Mouse (Mus musculus) c-Kit-positive CD71-negative TER-119-negative erythroid progenitor cells, embryonic 14.5 days (primary cell): ENCODE measurements around the gene Ier3.
"Not testable (repeated sequence)": the region's sequence is repeated elsewhere in the genome, so short reads cannot be mapped to it uniquely, and the experiment has no call there.

Experiments used
- DNase-seq: peaks from one replicate; pipeline ENCODE4 v3.0.0-alpha.2; 2013; ENCODE audit warnings: low read depth

Gene Ier3

DNA sequence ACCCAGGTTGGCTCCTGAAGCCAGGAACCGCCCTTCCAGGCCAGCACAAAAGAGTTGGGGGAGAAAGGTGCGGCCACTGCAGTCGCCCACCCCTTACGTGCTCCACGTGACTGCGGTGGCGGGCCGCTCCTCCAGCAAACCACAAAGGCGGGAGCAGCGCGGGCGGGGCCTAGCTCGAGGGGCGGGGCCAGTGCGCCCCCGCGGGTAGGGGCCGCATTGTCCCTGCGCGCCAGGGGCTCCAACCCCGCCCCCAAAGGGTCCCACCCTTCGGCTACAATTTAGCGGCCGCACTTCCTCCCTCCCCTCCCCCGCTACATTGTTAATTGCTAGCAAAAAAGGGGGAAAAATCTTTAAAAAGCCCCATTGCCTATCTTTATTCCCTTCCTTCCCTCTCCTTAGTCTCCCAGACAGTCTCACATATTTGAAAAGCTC is 15.5 kb downstream of the Ier3 start:
- peak; percentile 83 for DNase-seq

DNA sequence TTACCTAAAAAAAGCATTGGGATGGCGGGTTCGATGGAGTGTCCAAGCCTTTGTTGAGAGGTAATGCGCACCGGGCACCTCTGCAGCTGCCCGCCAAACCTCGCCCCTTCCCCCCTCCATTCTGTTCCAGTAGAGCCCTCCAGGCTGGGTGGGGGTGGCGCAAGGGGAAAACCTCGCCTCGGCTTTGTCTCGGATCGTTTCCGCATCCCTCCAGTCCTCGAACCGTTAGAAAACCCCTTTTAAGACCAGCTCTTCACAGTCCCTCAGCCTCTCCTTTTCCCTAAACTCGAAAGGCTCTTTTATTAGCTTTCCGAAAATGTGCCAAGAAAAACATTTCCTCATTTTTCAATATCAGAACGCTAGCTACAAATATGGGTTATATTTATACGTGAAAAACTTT is 16.0 kb downstream of the Ier3 start:
- DNase-seq = no peak

DNA sequence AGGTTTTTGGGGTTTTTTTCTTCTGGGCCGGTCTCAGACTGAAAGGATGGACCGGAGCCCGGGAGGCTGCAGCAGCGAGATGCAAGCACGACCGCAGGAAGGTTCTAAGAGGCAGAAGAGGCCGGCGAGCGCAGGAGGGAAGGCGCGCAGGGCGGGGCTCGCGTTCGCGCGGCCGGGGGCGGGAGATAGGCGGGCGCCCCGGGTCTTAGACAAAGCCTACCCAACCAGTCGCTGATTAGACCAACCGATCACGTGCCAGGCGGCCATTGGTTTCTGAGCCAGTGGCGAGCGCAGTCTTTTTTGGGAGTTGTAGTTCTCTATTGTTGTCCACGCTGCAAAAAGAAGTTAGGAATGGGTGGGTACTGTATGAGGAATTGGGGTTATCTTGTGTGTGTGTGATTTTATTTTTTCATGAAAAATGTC is 16.6 kb downstream of the Ier3 start, which contains the start of gene Tubb5:
TSS of gene Tubb5 (minus strand) at position 185 of the 423 bp plus-strand sequence.
- DNase-seq = peak; percentile 95

DNA sequence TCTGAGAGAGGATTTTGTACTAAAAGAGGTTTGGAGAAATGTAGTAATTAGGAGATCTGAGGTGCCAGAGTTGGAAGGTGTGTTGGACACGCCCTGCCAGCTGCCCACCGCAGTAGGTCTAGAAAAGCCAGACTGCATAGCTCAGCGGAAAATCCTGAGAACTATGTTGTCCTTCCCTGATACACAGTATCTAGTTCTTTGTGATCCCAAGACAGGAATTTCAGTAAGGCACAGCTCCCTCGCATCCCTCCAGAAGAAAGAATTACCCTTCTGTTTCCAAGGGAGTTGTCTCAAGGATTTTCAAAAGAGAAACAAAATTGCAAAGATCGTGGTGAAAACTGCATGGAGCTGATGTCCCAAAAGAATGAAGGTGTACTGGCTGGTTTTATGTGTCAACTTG is 17.1 kb downstream of the Ier3 start:
- no peak for DNase-seq

DNA sequence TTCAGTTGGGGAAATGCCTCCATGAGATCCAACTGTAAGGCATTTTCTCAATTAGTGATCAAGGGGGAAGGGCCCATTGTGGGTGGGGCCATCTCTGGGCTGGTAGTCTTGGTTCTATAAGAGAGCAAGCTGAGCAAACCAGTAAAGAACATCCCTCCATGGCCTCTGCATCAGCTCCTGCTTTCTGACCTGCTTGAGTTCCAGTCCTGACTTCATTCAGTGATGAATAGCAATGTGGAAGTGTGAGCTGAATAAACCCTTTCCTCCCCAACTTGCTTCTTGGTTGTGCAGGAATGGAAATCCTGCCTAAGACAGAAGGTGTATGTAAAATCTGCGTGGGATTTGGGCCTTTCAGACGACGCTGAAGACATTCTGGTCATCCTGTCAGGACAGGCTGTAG is 17.5 kb downstream of the Ier3 start:
- not testable (repeated sequence) for DNase-seq

DNA sequence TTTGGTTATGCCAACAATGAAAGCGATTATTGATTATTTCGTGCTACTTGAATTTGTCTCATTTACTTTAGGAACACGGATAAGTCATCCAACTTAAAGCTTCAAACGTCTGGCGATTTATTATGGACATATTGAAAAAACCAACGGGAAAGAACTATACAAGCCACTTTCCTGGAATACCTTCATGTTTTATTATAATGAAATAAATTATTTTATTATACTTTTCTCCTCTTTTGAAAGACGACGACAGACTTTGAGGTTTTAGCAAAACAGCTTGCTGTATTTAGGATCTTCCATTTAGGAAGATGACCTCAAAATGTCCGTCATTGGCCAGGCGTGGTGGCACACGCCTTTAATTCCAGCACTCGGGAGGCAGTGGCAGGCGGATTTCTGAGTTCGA is 19.1 kb downstream of the Ier3 start:
- no peak for DNase-seq

DNA sequence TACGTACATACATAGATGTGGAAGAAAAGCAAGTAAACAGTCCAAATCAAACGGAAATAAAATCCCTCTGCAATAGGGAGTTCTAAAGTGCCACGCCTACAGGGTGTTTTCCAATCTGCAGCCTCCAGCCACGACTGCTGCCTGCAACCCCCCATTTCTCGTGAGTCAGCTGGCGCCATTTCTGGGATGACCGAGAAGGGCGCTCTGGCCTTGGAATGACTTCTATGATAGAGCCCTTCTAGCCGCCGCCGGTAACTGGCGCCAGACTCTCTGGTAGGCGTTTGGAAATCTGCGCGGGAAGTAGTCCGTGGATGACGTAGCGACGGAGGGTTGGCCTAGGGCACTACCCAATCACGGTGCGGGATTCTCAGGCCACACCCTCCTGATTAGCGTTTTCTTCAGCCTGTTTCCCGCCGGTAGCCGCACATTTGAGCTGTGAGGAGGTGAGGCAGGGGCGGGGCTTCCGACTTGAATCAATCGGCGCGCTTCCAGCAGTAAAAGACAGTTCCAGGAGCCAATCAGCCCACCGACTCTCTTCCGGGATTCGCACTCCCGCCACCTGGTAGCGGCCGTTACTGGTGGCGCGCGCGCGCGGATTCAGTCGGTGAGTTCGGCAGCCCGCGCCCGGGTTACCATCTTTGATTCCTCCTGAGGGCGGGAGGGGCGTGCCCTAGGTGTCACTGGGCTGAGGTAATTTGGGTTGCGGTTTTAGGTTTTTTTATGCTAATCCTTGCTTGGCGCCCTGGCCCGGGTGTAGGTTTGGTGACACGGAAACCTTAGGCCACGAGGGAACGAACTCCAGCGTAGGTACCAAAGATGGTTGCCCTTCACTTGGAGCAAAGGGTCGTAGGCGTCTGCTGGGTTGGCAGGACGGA is 19.8 kb downstream of the Ier3 start, which contains the start of gene Mdc1:
TSS of gene Mdc1 (plus strand) at position 440 of the 875 bp plus-strand sequence.
- peak; percentile 99 for DNase-seq

DNA sequence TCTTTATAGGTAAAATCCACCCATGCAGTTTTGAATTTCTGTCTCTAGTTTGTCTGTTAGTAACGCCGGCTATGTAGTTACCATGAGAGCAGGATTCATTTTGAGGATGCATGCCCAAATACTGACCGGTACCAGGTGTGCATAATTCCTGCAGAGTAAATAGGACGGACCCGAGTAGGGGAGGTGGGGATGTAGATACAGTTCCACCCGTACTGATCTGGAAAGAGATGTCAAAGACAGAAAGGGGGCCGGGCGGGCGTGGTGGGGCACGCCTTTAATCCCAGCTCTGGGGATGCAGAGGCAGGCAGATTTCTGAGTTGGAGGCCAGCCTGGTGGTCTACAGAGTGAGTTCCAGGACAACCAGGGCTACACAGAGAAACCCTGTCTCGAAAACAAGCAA is 20.5 kb downstream of the Ier3 start:
- no peak for DNase-seq

DNA sequence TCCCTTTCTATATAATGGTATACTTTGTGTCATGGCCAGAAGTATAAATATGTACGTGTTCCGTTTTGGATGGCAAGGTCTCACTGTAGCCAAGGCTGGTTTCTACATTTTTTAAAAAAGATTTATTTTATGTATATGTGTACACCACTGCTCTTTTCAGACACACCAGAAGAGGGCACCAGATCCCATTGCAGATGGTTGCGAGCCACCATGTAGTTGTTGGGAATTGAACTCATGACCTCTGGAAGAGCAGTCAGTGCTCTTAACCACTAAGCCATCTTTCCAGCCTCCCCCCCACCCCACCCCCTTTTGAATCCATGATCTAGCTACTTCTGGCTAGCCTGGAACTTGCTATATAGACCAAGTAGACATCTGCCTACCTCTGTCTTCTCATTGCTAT is 22.0 kb downstream of the Ier3 start:
- no peak for DNase-seq

DNA sequence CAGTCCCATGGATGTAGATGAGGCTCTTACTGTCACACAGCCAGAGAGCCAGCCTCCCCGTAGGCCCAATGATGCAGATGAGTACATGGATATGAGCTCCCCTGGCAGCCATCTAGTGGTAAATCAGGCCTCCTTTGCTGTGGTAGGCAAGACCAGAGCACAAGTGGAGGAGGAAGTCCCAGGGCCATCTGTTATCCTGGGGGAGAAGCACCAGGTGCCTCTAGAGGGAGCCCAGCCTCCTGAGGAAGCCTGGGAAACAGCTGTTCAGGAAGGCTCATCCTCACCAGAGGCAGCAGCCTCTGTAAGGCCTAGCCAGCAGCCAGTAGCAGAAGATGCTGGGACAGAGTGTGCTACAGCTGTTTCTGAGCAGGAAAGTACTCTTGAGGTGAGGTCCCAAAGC is 26.6 kb downstream of the Ier3 start:
- no peak for DNase-seq

DNA sequence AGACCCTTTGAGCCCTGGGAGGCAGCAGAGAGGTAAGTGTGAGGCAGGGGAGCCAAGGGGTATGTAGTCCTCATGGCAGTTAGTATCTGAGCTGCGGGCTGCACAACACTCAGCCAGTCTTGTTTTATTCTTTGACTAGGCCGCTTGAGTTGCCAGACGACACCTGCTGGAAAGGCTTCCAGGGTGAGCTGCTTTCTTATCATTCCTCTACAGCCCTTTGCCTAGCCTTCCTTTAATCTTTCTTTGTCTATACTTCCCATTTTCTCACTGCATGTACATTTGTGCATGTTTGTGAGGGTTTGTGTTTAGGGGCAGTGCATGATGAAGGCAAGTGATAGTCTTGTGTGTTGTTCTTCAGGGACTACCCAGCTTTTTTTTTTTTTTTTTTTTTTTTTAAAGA is 29.5 kb downstream of the Ier3 start:
- no peak for DNase-seq

DNA sequence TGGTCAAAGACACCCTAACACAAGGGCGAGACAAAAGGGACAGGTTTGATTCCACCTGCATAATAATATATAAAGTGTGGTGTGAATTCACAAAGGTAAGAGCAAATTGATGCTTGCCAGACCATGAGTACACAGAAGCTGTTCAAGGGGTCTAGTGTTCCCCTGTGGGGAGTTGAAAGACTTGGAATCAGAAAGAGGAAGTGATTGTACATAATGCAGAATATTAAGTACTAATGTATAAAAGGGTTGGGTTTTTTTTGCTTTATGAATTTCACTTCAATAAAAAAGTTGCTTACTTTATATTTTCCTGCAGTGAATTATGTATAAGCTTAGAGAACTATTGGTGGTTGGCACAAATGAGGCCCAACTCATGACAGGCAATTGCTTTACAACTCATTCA is 37.9 kb downstream of the Ier3 start:
- DNase-seq = no peak

DNA sequence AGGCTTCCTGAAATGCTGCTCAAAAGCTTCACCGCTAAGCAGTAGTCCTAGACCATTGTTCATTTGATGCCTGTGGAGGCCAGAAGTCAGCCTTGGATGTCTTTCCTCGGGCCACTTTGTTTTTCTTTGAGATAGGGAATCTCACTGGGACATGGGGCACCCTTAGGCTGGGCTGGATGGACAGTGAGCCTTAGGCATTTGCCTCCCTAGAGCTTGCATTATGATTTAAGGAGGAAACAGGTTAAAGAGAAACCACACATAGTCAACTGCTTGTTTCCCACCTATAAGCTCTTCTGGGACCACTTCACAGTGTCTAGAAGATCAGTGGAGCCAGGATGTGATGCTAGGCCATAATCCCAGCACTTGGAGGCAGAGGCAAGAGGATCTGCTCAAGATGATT is 38.4 kb downstream of the Ier3 start:
- no peak for DNase-seq

DNA sequence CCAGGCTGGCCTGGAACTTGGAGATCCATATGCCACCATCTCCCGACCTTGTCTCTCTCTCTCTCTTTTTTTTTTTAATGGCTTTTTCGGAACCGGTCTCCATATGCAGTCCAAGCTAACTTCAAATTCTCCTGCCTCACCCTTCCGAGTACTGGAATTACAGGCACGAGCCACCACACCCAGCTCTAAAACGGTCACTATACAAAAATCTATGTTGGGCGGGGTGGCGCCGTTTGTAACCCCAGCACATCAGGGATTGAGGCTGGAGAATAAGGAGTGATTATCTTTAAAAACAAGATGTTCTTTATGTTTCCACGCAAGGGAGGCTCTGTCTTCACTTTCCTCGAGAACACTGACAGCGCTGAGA is 39.3 kb downstream of the Ier3 start:
- no peak for DNase-seq

DNA sequence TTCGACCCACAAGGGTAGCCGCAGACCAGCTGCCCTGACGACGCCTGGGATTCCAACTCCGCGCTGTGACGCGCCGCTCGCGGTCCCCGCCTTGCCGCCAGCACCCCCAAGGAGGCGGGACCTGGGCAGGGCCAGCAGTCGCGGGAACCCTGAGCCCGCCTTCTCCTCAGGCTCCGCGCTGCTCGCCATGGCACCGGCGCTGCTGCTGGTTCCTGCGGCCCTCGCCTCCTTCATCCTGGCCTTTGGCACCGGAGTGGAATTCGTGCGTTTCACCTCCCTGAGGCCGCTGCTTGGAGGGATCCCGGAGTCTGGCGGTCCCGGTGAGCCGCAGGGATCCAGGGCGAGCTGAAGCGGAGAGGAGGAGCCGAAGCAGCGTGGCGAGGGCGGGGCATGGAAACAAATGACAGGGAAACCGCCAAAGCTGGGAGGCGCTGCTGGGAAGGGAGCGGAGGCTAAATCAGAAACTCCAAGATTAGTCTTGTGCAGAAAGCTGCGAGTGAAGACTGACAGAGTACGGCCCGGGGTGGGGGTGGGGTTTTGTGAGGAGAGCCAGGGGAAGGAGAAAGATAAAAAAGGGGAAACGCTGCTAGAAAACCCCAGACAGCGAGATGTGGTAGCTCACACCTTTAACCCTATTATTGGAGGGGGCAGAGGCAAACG is 39.8 kb downstream of the Ier3 start, which contains the start of gene Nrm:
TSS of gene Nrm (plus strand) at position 121 of the 660 bp plus-strand sequence.
- DNase-seq = peak; percentile 79

DNA sequence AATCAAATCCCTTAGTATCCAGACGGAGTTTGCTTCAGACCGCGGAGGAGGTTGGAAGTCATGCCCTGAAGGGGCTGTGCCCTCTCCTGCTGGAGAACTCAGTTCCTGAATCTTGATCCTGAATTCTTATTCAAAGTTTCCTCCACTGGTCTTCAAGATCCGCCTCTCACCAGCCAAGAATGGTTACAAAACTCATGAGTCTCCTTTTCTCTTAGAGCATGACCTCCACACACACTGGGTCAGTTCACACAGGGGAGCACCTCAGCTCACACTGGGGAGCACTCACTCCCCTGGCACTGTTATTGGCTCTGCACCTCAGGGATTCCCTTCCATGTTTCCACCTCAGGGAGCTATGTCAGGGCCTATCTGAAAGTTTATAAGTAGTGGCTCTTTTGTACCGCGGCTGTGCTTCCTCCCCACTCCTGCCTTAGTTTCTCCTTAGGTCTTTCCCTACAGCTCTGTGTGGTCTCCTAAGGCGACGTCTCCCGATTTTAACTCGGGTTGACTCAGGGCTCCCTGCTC is 43.4 kb downstream of the Ier3 start:
- no peak for DNase-seq

DNA sequence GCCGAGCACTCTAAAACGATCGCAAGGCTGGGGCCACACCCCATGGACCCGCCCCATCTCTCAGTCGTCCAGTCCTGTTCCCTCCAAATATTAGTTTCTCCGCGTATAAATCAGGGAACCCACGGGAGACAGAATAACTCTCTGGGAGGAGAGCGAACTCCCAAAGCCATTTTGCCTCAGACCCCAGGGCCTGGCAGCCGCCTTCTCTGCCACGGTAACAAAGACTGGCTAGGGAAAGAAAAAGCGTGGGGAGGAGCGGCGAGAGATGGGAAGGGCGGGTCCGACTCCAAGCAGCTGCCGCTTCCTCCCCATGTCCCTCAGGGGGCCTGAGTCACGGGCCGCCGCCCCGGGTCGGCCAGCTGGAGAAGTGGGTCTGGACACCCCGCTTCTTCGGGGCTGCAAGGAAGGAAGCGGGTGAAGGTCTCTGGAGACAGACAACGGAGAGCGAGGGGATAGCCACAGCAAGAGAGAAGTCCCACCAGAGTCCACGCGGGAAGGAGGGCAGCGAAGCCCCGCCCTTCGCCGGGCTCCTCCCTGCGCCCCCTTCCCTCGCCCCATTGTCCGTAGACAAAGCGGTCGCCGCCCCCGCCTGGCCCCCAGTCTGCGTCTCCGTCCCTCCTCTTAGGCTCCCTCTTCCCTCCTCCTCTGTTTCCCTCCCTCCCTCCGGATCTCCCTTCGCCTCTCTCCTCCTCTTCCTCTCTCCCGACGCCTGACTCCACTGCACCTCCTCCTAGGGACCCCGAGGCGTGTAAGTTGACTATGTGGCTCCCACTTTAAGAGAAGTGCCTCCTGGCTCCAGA is 44.2 kb downstream of the Ier3 start, which contains the start of gene Ppp1r18:
TSS of gene Ppp1r18 (plus strand) at position 113 of the 800 bp plus-strand sequence.
- DNase-seq = peak; percentile 54

DNA sequence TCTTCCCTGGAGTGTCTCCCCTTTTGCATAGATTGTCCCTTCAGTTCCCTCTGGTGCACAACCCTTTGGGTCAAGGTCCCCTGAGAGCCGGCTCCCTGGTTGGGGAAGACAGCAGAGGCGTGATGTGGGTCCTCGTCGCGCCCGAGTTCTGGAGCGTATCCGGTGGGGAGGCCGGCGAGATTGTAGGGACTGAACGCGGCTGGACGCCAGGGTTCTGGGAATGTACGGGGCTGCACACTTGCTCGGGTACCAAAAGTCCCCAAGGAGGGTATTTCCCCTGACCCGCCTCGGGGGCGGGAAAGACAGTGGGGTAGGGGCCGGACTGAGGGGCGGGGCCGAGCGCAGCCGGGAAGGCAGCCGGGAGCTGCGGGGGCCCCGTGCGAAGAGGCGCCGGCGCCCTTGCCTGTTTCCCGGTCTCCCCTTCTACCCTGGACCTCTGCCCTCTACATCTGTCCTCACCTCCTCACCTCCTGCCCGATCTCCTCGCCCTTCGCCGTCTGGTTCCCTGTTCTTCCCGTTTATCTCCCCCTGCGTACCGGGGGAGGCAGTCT is 44.9 kb downstream of the Ier3 start:
- no peak for DNase-seq

DNA sequence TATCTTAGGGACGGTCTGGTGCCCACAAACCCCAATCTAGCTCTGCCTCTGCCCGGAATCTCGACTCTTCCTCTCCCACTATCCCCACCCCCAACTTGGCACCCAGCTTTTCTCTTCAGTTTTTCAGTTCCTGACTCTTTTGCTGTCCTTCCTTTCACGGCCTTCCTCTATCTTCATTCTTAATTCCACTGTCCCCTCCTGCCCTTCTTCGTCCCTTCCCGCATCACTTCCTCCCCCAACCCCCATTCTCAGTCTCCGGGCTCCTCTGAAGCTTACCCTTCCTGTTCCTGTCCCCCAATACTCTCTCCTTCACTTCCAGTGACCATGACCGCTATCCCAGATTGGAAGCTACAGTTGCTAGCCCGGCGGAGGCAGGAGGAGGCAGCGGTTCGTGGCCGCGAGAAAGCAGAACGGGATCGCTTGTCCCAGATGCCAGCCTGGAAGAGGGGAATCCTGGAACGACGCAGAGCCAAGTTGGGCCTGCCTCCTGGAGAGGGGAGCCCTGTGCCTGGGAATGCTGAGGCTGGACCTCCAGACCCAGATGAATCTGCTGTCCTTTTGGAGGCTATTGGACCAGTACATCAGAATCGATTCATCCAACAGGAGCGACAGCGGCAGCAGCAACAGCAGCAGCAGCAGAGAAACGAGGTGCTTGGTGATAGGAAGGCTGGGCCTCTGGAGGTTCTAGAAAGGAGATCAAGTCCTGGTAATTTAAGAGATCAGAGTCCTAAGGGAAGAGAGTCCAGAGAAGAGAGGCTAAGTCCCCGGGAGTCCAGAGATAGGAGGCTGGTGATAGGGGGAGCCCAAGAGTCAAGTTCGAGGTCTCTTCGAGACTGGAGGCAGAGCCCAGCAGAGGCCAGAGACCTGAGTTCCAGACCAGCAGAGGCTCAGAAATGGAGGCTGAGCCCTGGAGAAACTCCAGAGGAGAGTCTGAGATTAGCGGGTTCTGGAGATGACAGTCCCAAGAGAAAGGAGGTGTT is 45.7 kb downstream of the Ier3 start:
- no peak for DNase-seq

DNA sequence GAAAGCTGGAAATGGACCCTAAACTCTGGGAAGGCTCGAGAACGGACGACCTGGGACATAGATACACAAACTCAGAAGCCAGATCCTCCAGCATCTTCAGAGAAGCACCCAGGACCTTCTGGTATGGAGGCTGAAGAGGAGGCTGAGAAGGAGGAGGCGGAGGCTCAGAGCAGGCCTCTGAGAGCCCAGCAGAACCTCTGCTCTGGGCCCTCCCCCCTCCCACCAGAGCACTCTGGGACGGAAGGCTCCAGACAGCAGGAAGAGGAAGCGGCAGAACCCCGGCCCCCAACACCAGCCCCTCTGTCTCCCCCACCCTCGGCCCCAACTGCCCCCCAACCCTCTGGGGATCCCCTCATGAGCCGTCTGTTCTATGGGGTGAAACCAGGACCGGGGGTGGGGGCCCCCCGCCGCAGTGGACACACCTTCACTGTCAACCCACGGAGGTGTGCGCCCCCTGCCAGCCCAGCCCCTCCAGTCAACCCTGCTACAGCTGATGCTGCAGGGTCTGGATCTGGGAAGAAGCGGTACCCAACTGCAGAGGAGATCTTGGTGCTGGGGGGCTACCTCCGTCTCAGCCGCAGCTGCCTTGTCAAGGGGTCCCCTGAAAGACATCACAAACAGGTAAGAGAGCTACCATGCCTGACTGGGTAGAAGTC is 46.8 kb downstream of the Ier3 start:
- no peak for DNase-seq
